13 mouse cellular contexts compared by ENCODE assay signal in the genomic region with DNA sequence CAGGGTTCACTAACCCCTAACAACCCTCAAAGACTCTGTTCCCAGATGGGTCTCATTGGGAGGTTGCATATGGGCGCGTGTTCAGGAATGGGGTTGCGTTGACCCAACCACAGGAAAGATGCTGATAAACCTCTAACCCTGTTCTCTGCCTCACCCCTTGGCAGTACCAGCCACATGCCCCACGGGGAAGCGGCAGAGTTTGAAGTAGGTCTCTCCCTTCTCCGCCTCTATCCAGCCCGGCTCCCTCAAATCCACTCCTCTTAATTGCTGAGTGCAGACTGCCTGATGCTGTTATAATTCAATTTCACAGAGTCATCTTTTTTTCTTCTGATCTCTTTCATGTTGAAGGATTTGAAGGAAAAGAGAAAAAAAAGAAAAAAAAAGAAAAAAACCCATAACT.
DNase-seq lines count a peak whose midpoint lies in the region; ATAC-seq and TF ChIP-seq lines count a peak whose summit lies in the region.
"Had no signal": no experiment of that assay in that cellular context is flagged by ENCODE, and none has a peak within 500 bp of the region (broad histone marks: within the 10 kb centered on the region; RNA-seq: fewer than 3 reads in every experiment).

No protein-coding gene starts in this region.

- no peak overlapping the region for H3K4me2 ChIP-seq in forebrain, embryonic 11.5 days (ENCODE audit: low read depth, low read length, severe bottlenecking)
- H3K4me2 ChIP-seq in lung, embryonic 15.5 days: peak overlapping the region; percentile 36
- no peak overlapping the region for H3K4me2 ChIP-seq in hindbrain, embryonic 13.5 days
- 0 out of 2 replicates have a peak overlapping the region, but pooled peaks have one; percentile 3 for H3K4me2 ChIP-seq in midbrain, embryonic 12.5 days (replicated peaks)

- no peaks in the 10 kb centered on the region for H3K27me3 ChIP-seq in forebrain, embryonic 10.5 days (ENCODE audit: poor library complexity, severe bottlenecking)
- H3K27me3 ChIP-seq in forebrain, embryonic 11.5 days (ENCODE audit: control insufficient read depth, insufficient read depth, low read length): no peaks in the 10 kb centered on the region
- no peaks in the 10 kb centered on the region for H3K27me3 ChIP-seq in lung, embryonic 15.5 days
- H3K27me3 ChIP-seq in hindbrain, embryonic 13.5 days: 0 out of 2 replicates have a peak, but pooled peaks cover 4% of the 10 kb centered on the region
- H3K27me3 ChIP-seq in midbrain, embryonic 12.5 days: no peaks in the 10 kb centered on the region; the same call in 1 of the 2 replicates
- H3K27me3 ChIP-seq in kidney, adult 2 months (replicated peaks; ENCODE audit: control insufficient read depth, insufficient read depth, low read length): no peaks in the 10 kb centered on the region
- H3K27me3 ChIP-seq: CH12.LX had no signal

- no peak for DNase-seq in forebrain, embryonic 10.5 days (ENCODE audit: extremely low spot score, low spot score)
- DNase-seq in forebrain, embryonic 11.5 days (ENCODE audit: low spot score): no peak
- no peak for DNase-seq in lung, postnatal 14 days
- DNase-seq in gastrocnemius, adult 18-20 months (ENCODE audit: low spot score): no peak
- DNase-seq in kidney, adult 2 months: no peak
- DNase-seq: cerebellum, adult 8-10 months; kidney, adult 9 months; liver; thymus, postnatal 36 days had no signal

- H3K9me3 ChIP-seq in forebrain, embryonic 10.5 days: peaks cover 8% of the 10 kb centered on the region
- H3K9me3 ChIP-seq in forebrain, embryonic 11.5 days (ENCODE audit: control insufficient read depth, low read length): no peaks in the 10 kb centered on the region
- H3K9me3 ChIP-seq in lung, embryonic 15.5 days: no peaks in the 10 kb centered on the region
- 0 out of 2 replicates have a peak, but pooled peaks cover 4% of the 10 kb centered on the region for H3K9me3 ChIP-seq in hindbrain, embryonic 13.5 days
- 0 out of 2 replicates have a peak, but pooled peaks cover 4% of the 10 kb centered on the region for H3K9me3 ChIP-seq in midbrain, embryonic 12.5 days

- H3K4me1 ChIP-seq in forebrain, embryonic 10.5 days: peaks cover 43% of the 10 kb centered on the region
- peaks cover 2% of the 10 kb centered on the region; the same call in 1 of the 2 replicates for H3K4me1 ChIP-seq in forebrain, embryonic 11.5 days (replicated peaks; ENCODE audit: control insufficient read depth, insufficient read depth, low read length)
- peaks cover 44% of the 10 kb centered on the region for H3K4me1 ChIP-seq in lung, embryonic 15.5 days
- H3K4me1 ChIP-seq in hindbrain, embryonic 13.5 days (replicated peaks): peaks cover 16% of the 10 kb centered on the region
- peaks cover 14% of the 10 kb centered on the region for H3K4me1 ChIP-seq in midbrain, embryonic 12.5 days
- H3K4me1 ChIP-seq in kidney, adult 2 months (ENCODE audit: control insufficient read depth, insufficient read depth, low read length): no peaks in the 10 kb centered on the region

- H3K36me3 ChIP-seq in forebrain, embryonic 10.5 days (replicated peaks): peaks cover 9% of the 10 kb centered on the region; the same call in 1 of the 2 replicates
- H3K36me3 ChIP-seq in forebrain, embryonic 11.5 days (ENCODE audit: control insufficient read depth, insufficient read depth, low read length): no peaks in the 10 kb centered on the region
- no peaks in the 10 kb centered on the region for H3K36me3 ChIP-seq in lung, embryonic 15.5 days
- no peaks in the 10 kb centered on the region; the same call in 1 of the 2 replicates for H3K36me3 ChIP-seq in hindbrain, embryonic 13.5 days
- no peaks in the 10 kb centered on the region for H3K36me3 ChIP-seq in midbrain, embryonic 12.5 days
- no peaks in the 10 kb centered on the region for H3K36me3 ChIP-seq in kidney, adult 2 months (ENCODE audit: control insufficient read depth, insufficient read depth, low read length)

- TF ChIP-seq CTCF in kidney, adult 2 months (conservative IDR thresholded peaks at IDR 0.05; ENCODE audit: insufficient read depth, insufficient read length, low read depth, low read length): no peak

- no peak overlapping the region for H3K4me3 ChIP-seq in forebrain, embryonic 10.5 days
- no peak overlapping the region for H3K4me3 ChIP-seq in forebrain, embryonic 11.5 days (ENCODE audit: low read depth, low read length)
- 0 out of 2 replicates have a peak overlapping the region, but pooled peaks have one; percentile 1 for H3K4me3 ChIP-seq in lung, embryonic 15.5 days
- H3K4me3 ChIP-seq in hindbrain, embryonic 13.5 days: no peak overlapping the region
- no peak overlapping the region for H3K4me3 ChIP-seq in midbrain, embryonic 12.5 days
- H3K4me3 ChIP-seq in kidney, adult 2 months (ENCODE audit: insufficient read depth, low read depth, low read length): no peak overlapping the region

- H3K9ac ChIP-seq in forebrain, embryonic 11.5 days (ENCODE audit: low read length): no peak overlapping the region
- no peak overlapping the region for H3K9ac ChIP-seq in lung, embryonic 15.5 days
- no peak overlapping the region for H3K9ac ChIP-seq in hindbrain, embryonic 13.5 days
- H3K9ac ChIP-seq in midbrain, embryonic 12.5 days (replicated peaks): no peak overlapping the region

- TF ChIP-seq POLR2A in kidney, adult 2 months (IDR thresholded peaks at IDR 0.05; ENCODE audit: low read depth, low read length): no peak

- WGBS in forebrain, embryonic 10.5 days: 76% methylated on average over 7 of the region's 7 CpGs
- 69% methylated on average over 7 of the region's 7 CpGs for WGBS in forebrain, embryonic 11.5 days
- 33% methylated on average over 7 of the region's 7 CpGs for WGBS in lung, embryonic 15.5 days
- WGBS in hindbrain, embryonic 13.5 days: 73% methylated on average over 7 of the region's 7 CpGs
- 62% methylated on average over 7 of the region's 7 CpGs for WGBS in midbrain, embryonic 12.5 days
- WGBS in kidney, adult 2 months: 78% methylated on average over 7 of the region's 7 CpGs

- no peak for ATAC-seq in forebrain, embryonic 11.5 days (replicated peaks; ENCODE audit: low FRiP score)
- no peak for ATAC-seq in lung, embryonic 15.5 days (ENCODE audit: borderline replicate concordance, extremely low read depth, low FRiP score, low TSS enrichment)
- no peak for ATAC-seq in hindbrain, embryonic 13.5 days (ENCODE audit: low FRiP score)
- ATAC-seq in midbrain, embryonic 12.5 days (ENCODE audit: low FRiP score, low read depth): no peak

- peak overlapping the region; percentile 72 for H3K27ac ChIP-seq in forebrain, embryonic 10.5 days
- no peak overlapping the region for H3K27ac ChIP-seq in forebrain, embryonic 11.5 days (ENCODE audit: low read depth, low read length)
- peak overlapping the region; percentile 91 for H3K27ac ChIP-seq in lung, embryonic 15.5 days
- H3K27ac ChIP-seq in hindbrain, embryonic 13.5 days: peak overlapping the region; percentile 52
- 0 out of 2 replicates have a peak overlapping the region, but pooled peaks have one; percentile 15 for H3K27ac ChIP-seq in midbrain, embryonic 12.5 days (replicated peaks)
- no peak overlapping the region for H3K27ac ChIP-seq in kidney, adult 2 months (ENCODE audit: insufficient read depth, low read depth, low read length)

Comparison
In these comparisons a context has a peak if more than half of its experiments do, and no peak if none do; other contexts are left out.
1. H3K27ac ChIP-seq: peak in forebrain, embryonic 10.5 days (single experiment), lung, embryonic 15.5 days (single experiment), hindbrain, embryonic 13.5 days (single experiment) and midbrain, embryonic 12.5 days (single experiment); none in forebrain, embryonic 11.5 days (single experiment) and kidney, adult 2 months (single experiment).
2. H3K4me2 ChIP-seq: peak in lung, embryonic 15.5 days (single experiment) and midbrain, embryonic 12.5 days (single experiment); none in forebrain, embryonic 11.5 days (single experiment) and hindbrain, embryonic 13.5 days (single experiment).